Mouse (Mus musculus) heart, postnatal 0 days (tissue): ENCODE data around the gene Dmtf1. TPM values are rescaled to one million over a fixed set of nuclear protein-coding genes. Genes with fewer than 3 reads are reported as not detected.

Source experiments
- ATAC-seq: fragments of 200-750 bp; cut with Nextera tagmentation; 2 replicates; pipeline ENCODE4 v1.8.0; 2017; ENCODE audit warnings: low read depth, moderate number of reproducible peaks, moderate library complexity; ENCODE audit not compliant: insufficient read depth
- DNase-seq: peaks from one replicate; pipeline ENCODE4 v3.0.0-alpha.2; 2016; ENCODE audit warnings: low spot score
- H3K27ac ChIP-seq: fragments of 300-500 bp; sonication (generic); 2 replicates; pipeline ENCODE4 v1.5.1; 2014; ENCODE audit warnings: low read depth, mild to moderate bottlenecking
- H3K27me3 ChIP-seq: fragments of 300-500 bp; sonication (generic); 2 replicates; pipeline ENCODE4 v1.6.1; 2014; ENCODE audit warnings: low read length, mixed read lengths; ENCODE audit not compliant: control insufficient read depth, insufficient read depth
- H3K36me3 ChIP-seq: fragments of 300-500 bp; sonication (generic); replicated peaks from 2 replicates; pipeline ENCODE4 v1.6.1; 2014; ENCODE audit warnings: low read length, mixed read lengths; ENCODE audit not compliant: control insufficient read depth, insufficient read depth
- H3K4me1 ChIP-seq: fragments of 300-500 bp; sonication (generic); 2 replicates; pipeline ENCODE4 v1.6.1; 2014; ENCODE audit warnings: antibody characterized with exemption; ENCODE audit not compliant: control insufficient read depth, insufficient read depth
- H3K4me2 ChIP-seq: fragments of 300-500 bp; sonication (generic); 2 replicates; pipeline ENCODE4 v1.6.1; 2014; ENCODE audit warnings: low read depth, mild to moderate bottlenecking, low read length, moderate library complexity
- H3K4me3 ChIP-seq: fragments of 300-500 bp; sonication (generic); 2 replicates; pipeline ENCODE4 v1.5.1; 2014; ENCODE audit warnings: low read depth, low read length
- H3K9ac ChIP-seq: fragments of 300-500 bp; sonication (generic); replicated peaks from 2 replicates; pipeline ENCODE4 v1.6.1; 2014; ENCODE audit warnings: low read depth, low read length, mixed read lengths
- H3K9me3 ChIP-seq: fragments of 300-500 bp; sonication (generic); replicated peaks from 2 replicates; pipeline ENCODE4 v1.6.1; 2016; ENCODE audit warnings: low read length; ENCODE audit not compliant: control insufficient read depth
- CTCF ChIP-seq: IDR thresholded peaks from 2 replicates; pipeline ENCODE4 v1.5.1; 2016; ENCODE audit warnings: antibody characterized with exemption, control low read depth, low read depth
- EP300 ChIP-seq: IDR thresholded peaks from 2 replicates; pipeline ENCODE4 v1.6.1; 2016; ENCODE audit warnings: antibody characterized with exemption, low read depth
- WGBS: fragments of 180-500 bp; shearing (Covaris S2); extraction: QIAGEN DNeasy Blood & Tissue Kit; methylation state at CpG from one replicate; pipeline ENCODE4 v1.1.7; 2014; 5-methylcytosine and 5-hydroxymethylcytosine counted together
- polyA plus RNA-seq: library from polyadenylated mRNA; unstranded; fragments of >200 nt; fragmentation: Nextera tagmentation; extraction: Ambion mirVana; gene quantifications from 2 replicates; pipeline ENCODE4 v1.2.1, GENCODE M21; 2015
- total RNA-seq: library from RNA; depleted of rRNA; stranded (reverse); fragments of >200 nt; gene quantifications from 2 replicates; pipeline ENCODE4 v1.2.3, GENCODE M21; 2014; ENCODE audit warnings: low replicate concordance

Dmtf1 gene
- total and polyA plus RNA-seq, 2 experiments from 2014 or later = 12.5 to 22.2 TPM

GRCm38 (mm10) chr5:9124134-9124533 is 37.4 kb downstream of the Dmtf1 start:
- no peak overlapping the region for H3K4me3 ChIP-seq
- DNase-seq = no peak
- no peak overlapping the region for H3K9ac ChIP-seq
- 82% methylated on average over 2 of the region's 2 CpGs for WGBS
- peaks cover 79% of the 10 kb centered on the region for H3K36me3 ChIP-seq
- no peaks in the 10 kb centered on the region for H3K4me1 ChIP-seq
- no peaks in the 10 kb centered on the region for H3K27me3 ChIP-seq
- H3K27ac ChIP-seq = no peak overlapping the region
- ATAC-seq = no peak
- H3K4me2 ChIP-seq = no peak overlapping the region
- no peak for TF ChIP-seq CTCF
- no peak for TF ChIP-seq EP300
- H3K9me3 ChIP-seq = no peaks in the 10 kb centered on the region

- H3K9me3 ChIP-seq = no peaks in the 10 kb centered on the region
- WGBS = 28% methylated on average over 6 of the region's 6 CpGs
- H3K9ac ChIP-seq = no peak overlapping the region
- no peaks in the 10 kb centered on the region for H3K4me1 ChIP-seq
- H3K4me2 ChIP-seq = no peak overlapping the region
- TF ChIP-seq CTCF (no peak), EP300 (no peak)
- H3K27me3 ChIP-seq = no peaks in the 10 kb centered on the region
- no peak overlapping the region for H3K4me3 ChIP-seq
- no peak overlapping the region for H3K27ac ChIP-seq
- DNase-seq (peak; percentile 4), ATAC-seq (no peak)
- peaks cover 24% of the 10 kb centered on the region for H3K36me3 ChIP-seq
Observed at GRCm38 (mm10) chr5:9114162-9114561, 47.4 kb downstream of the Dmtf1 start.

- no peak overlapping the region for H3K9ac ChIP-seq
- no peaks in the 10 kb centered on the region for H3K27me3 ChIP-seq
- H3K27ac ChIP-seq = no peak overlapping the region
- TF ChIP-seq EP300 = no peak
- TF ChIP-seq CTCF = peak; percentile 86
- peak; percentile 61 for DNase-seq
- 0 out of 2 replicates have a peak, but pooled peaks cover 6% of the 10 kb centered on the region for H3K36me3 ChIP-seq
- 10% methylated on average over 5 of the region's 5 CpGs for WGBS
- no peak overlapping the region for H3K4me2 ChIP-seq
- no peaks in the 10 kb centered on the region for H3K4me1 ChIP-seq
- ATAC-seq = peak; percentile 57
- no peaks in the 10 kb centered on the region for H3K9me3 ChIP-seq
- no peak overlapping the region for H3K4me3 ChIP-seq
Observed at GRCm38 (mm10) chr5:9111759-9112158, 49.8 kb downstream of the Dmtf1 start.

- DNase-seq (no peak), ATAC-seq (no peak)
- no peak for TF ChIP-seq CTCF
- no peak for TF ChIP-seq EP300
- H3K4me2 ChIP-seq = no peak overlapping the region
- H3K9me3 ChIP-seq = no peaks in the 10 kb centered on the region
- 59% methylated on average over 2 of the region's 2 CpGs for WGBS
- H3K9ac ChIP-seq = no peak overlapping the region
- no peak overlapping the region for H3K27ac ChIP-seq
- no peaks in the 10 kb centered on the region for H3K27me3 ChIP-seq
- no peaks in the 10 kb centered on the region for H3K4me1 ChIP-seq
- no peak overlapping the region for H3K4me3 ChIP-seq
- 0 out of 2 replicates have a peak, but pooled peaks cover 4% of the 10 kb centered on the region for H3K36me3 ChIP-seq
Observed at GRCm38 (mm10) chr5:9111285-9111684, 50.3 kb downstream of the Dmtf1 start.

DNA sequence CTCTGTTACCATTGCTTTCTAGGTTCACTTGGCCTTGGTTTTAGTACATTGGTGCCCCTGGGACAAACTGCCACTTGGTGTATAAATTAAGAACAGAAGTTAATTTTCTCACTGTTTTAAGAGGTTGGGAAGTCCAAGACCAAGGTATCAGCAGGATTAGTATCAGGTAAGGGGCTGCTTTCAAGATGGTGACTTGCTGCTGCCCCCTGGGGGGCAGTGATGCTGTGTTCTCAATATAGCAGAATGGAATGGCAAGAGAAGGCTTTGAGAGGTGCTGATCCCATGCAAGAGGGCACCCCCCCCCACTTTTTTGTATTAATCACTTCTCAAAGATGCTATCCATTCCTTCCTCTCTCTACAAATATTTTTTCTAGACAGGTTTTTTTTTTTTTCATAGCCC is 52.0 kb downstream of the Dmtf1 start:
- Histone ChIP-seq H3K4me1 (no peaks in the 10 kb centered on the region), H3K9me3 (no peaks in the 10 kb centered on the region), H3K4me2 (no peak overlapping the region), H3K27me3 (no peaks in the 10 kb centered on the region), H3K36me3 (no peaks in the 10 kb centered on the region), H3K4me3 (no peak overlapping the region), H3K9ac (no peak overlapping the region), H3K27ac (no peak overlapping the region)
- DNase-seq (peak; percentile 1), ATAC-seq (no peak)
- TF ChIP-seq CTCF (no peak), EP300 (no peak)

DNA sequence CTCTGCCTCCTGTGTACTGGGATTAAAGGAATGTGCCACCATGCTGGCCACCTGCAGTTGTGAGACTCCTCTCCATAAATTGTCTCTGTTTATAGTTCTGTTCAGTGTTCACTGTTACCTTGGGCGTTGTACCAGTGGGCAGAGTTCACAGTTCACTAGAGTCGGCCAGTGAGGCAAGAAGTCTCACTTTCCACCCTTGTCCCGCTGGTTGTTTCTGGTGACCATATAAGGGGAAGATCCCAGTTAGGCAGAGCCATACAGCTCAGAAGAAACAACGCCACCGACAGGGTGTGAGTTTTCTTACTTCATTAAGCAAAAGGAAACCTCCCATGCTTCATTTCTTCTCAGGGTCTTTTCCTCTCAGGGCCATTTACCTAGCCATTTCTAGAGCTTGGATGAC is 53.1 kb downstream of the Dmtf1 start:
- H3K4me1 ChIP-seq = no peaks in the 10 kb centered on the region
- H3K36me3 ChIP-seq = no peaks in the 10 kb centered on the region
- ATAC-seq (no peak), DNase-seq (peak; percentile 1)
- H3K9me3 ChIP-seq = no peaks in the 10 kb centered on the region
- TF ChIP-seq EP300 (no peak), CTCF (no peak)
- no peaks in the 10 kb centered on the region for H3K27me3 ChIP-seq
- 69% methylated on average over 5 of the region's 5 CpGs for WGBS
- H3K27ac ChIP-seq = no peak overlapping the region
- no peak overlapping the region for H3K4me2 ChIP-seq
- no peak overlapping the region for H3K9ac ChIP-seq
- H3K4me3 ChIP-seq = no peak overlapping the region
